ENCODE assay signal across 26 mouse cellular contexts in genomic region chr13:52591831-52592230, GRCm38 (mm10).
"Had no signal": no experiment of that assay in that cellular context is flagged by ENCODE, and none has a peak within 500 bp of the region (broad histone marks: within the 10 kb centered on the region; RNA-seq: fewer than 3 reads in every experiment).

No protein-coding gene starts in this region.

- H3K27me3 ChIP-seq: embryonic facial prominence, embryonic 12.5 days; embryonic facial prominence, embryonic 13.5 days; embryonic facial prominence, embryonic 15.5 days; forebrain, embryonic 12.5 days; forebrain, embryonic 15.5 days had no signal

- H3K9me3 ChIP-seq: embryonic facial prominence, embryonic 10.5 days; embryonic facial prominence, embryonic 12.5 days; embryonic facial prominence, embryonic 13.5 days; embryonic facial prominence, embryonic 15.5 days; forebrain, embryonic 12.5 days; forebrain, embryonic 13.5 days; forebrain, embryonic 15.5 days had no signal

- DNase-seq: cerebellum, adult 9-10 months; cerebellum, adult 9-11 months; cerebellum, postnatal 10 days; cerebellum, postnatal 14 days; cerebellum, postnatal 25 days; cerebellum, postnatal 36 days; embryo, embryonic 11 days; forebrain, postnatal 0 days; gastrocnemius, adult 2 months; gastrocnemius, postnatal 10 days; gastrocnemius, postnatal 14 days; gastrocnemius, postnatal 25 days; gastrocnemius, postnatal 36 days; heart, adult 18-20 months; heart, adult 2 months had no signal

- H3K36me3 ChIP-seq: embryonic facial prominence, embryonic 10.5 days; embryonic facial prominence, embryonic 12.5 days; embryonic facial prominence, embryonic 13.5 days; embryonic facial prominence, embryonic 15.5 days; forebrain, embryonic 10.5 days; forebrain, embryonic 12.5 days; forebrain, embryonic 15.5 days had no signal

- H3K27ac ChIP-seq: embryonic facial prominence, embryonic 10.5 days; embryonic facial prominence, embryonic 12.5 days; embryonic facial prominence, embryonic 13.5 days; embryonic facial prominence, embryonic 15.5 days; forebrain, embryonic 10.5 days; forebrain, embryonic 12.5 days; forebrain, embryonic 13.5 days; forebrain, embryonic 15.5 days; gastrocnemius, adult 2 months; heart, adult 2 months had no signal

- H3K4me3 ChIP-seq: embryonic facial prominence, embryonic 10.5 days; embryonic facial prominence, embryonic 12.5 days; embryonic facial prominence, embryonic 13.5 days; embryonic facial prominence, embryonic 15.5 days; erythroblast, embryonic 14.5 days; forebrain, embryonic 10.5 days; forebrain, embryonic 12.5 days; forebrain, embryonic 13.5 days; forebrain, embryonic 15.5 days; gastrocnemius, adult 2 months; heart, adult 2 months had no signal

- H3K9ac ChIP-seq: embryonic facial prominence, embryonic 12.5 days; embryonic facial prominence, embryonic 13.5 days; embryonic facial prominence, embryonic 15.5 days; forebrain, embryonic 12.5 days; forebrain, embryonic 13.5 days; forebrain, embryonic 15.5 days; forebrain, postnatal 0 days had no signal

- H3K4me2 ChIP-seq: embryonic facial prominence, embryonic 12.5 days; embryonic facial prominence, embryonic 13.5 days; embryonic facial prominence, embryonic 15.5 days; forebrain, embryonic 12.5 days; forebrain, embryonic 13.5 days; forebrain, embryonic 15.5 days had no signal

- ATAC-seq: forebrain, embryonic 13.5 days; forebrain, embryonic 14.5 days; forebrain, embryonic 15.5 days; forebrain, embryonic 16.5 days; forebrain, postnatal 0 days had no signal

- H3K4me1 ChIP-seq: embryonic facial prominence, embryonic 10.5 days; embryonic facial prominence, embryonic 12.5 days; embryonic facial prominence, embryonic 13.5 days; embryonic facial prominence, embryonic 15.5 days; forebrain, embryonic 10.5 days; forebrain, embryonic 12.5 days; forebrain, embryonic 13.5 days; forebrain, embryonic 15.5 days had no signal
